Mouse (Mus musculus): Measurements from ENCODE around the gene Ehbp1l1. TPM values are rescaled to one million over a fixed set of nuclear protein-coding genes. Genes with fewer than 3 reads are reported as not detected.

Ehbp1l1 gene
- polyA plus RNA-seq, 1 experiment from 2014 or later, result 38.6 TPM

DNA sequence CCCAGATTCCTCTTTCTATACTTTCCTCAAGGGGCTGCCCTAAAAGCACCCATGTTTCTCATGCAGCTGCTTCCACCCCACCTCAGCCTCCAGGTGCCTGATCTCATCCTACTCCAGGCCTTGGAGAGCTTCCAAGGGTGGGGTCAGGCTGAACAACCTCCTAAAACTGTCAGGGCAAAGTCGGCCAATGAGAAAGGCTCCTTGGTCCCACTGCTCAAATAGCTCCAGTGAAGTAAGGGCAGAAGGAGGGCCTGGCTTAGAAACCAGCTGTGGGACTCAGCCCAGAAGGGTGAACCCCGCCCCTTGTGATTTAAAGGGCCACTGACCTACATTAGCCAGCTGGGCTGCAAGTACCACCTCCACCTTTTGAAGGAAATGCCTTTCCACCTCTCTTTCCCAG is 12.4 kb downstream of the Ehbp1l1 start:
- Histone ChIP-seq H3K4me2 (ENCODE audit: low read length) (peak overlapping the region; percentile 35), H3K4me3 (ENCODE audit: low read depth, low read length) (peak overlapping the region; percentile 2; the same call in 1 of the 2 replicates), H3K36me3 (ENCODE audit: control insufficient read depth, insufficient read depth, low read length) (peaks cover 8% of the 10 kb centered on the region), H3K27me3 (ENCODE audit: control insufficient read depth, insufficient read depth, low read depth, low read length) (no peaks in the 10 kb centered on the region), H3K9me3 (replicated peaks; ENCODE audit: control insufficient read depth, low read length, poor library complexity, severe bottlenecking) (no peaks in the 10 kb centered on the region), H3K9ac (ENCODE audit: low read depth, low read length) (no peak overlapping the region), H3K4me1 (ENCODE audit: control insufficient read depth, insufficient read depth, low read length) (peaks cover 23% of the 10 kb centered on the region), H3K27ac (ENCODE audit: low read length) (no peak overlapping the region)
- 23% methylated on average over 2 of the region's 2 CpGs for WGBS
- ATAC-seq, result no peak

DNA sequence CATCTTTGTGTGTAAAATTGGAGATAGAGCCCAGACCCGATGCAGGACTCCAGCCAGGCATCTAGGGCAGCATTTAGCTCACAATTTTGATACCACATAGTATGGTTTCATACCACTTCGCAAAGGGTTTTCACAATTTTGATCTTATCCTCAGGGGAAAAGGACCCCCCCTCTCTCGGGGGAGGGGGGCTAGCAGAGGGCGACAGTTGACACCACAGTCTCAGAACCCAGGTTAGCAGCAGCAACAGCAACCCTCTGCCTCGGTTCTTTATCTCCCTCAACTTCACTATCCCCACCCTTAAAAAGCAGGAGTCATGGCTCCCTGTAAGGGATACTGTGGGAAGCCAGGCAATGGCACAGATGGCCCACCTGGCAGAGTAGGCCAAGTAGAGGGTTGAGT is 12.9 kb downstream of the Ehbp1l1 start:
- no peak for ATAC-seq
- Histone ChIP-seq H3K36me3 (ENCODE audit: control insufficient read depth, insufficient read depth, low read length) (peaks cover 13% of the 10 kb centered on the region), H3K9me3 (replicated peaks; ENCODE audit: control insufficient read depth, low read length, poor library complexity, severe bottlenecking) (no peaks in the 10 kb centered on the region), H3K4me3 (ENCODE audit: low read depth, low read length) (no peak overlapping the region), H3K27me3 (ENCODE audit: control insufficient read depth, insufficient read depth, low read depth, low read length) (no peaks in the 10 kb centered on the region), H3K4me2 (ENCODE audit: low read length) (peak overlapping the region; percentile 35), H3K27ac (ENCODE audit: low read length) (no peak overlapping the region), H3K4me1 (ENCODE audit: control insufficient read depth, insufficient read depth, low read length) (peaks cover 23% of the 10 kb centered on the region), H3K9ac (ENCODE audit: low read depth, low read length) (no peak overlapping the region)
- 83% methylated on average over 5 of the region's 5 CpGs for WGBS

DNA sequence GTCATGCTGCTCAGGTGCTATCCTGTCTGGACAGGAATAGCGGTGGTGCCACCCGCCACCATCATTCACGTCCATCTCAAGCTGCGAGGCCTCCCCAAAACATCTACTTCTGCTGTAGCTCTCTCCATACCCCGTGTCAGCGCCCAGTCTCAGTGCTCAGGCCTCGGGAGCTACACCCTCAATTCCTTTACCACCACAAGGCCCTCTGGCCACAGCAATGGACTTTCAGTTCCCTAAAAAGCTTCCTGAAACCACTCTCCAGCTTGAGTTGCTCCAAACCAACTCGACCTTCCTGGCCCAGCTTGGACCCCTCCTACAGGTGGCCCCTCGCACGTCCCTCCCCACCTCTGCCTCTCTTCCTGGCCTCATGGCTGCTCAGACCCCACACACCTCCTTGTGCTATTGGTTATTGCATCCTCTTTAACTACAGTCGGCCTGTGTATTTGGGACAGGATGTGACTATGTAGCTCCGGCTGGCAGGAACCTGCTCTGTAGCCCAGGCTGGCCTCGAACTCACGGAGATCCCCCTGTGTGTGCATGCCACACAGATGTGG is 14.1 kb downstream of the Ehbp1l1 start:
- Histone ChIP-seq H3K9ac (ENCODE audit: low read depth, low read length) (no peak overlapping the region), H3K27ac (ENCODE audit: low read length) (no peak overlapping the region), H3K27me3 (ENCODE audit: control insufficient read depth, insufficient read depth, low read depth, low read length) (no peaks in the 10 kb centered on the region), H3K4me1 (ENCODE audit: control insufficient read depth, insufficient read depth, low read length) (peaks cover 19% of the 10 kb centered on the region), H3K4me2 (ENCODE audit: low read length) (no peak overlapping the region), H3K9me3 (replicated peaks; ENCODE audit: control insufficient read depth, low read length, poor library complexity, severe bottlenecking) (no peaks in the 10 kb centered on the region), H3K36me3 (ENCODE audit: control insufficient read depth, insufficient read depth, low read length) (peaks cover 13% of the 10 kb centered on the region), H3K4me3 (ENCODE audit: low read depth, low read length) (no peak overlapping the region)
- 93% methylated on average over 14 of the region's 14 CpGs for WGBS
- no peak for ATAC-seq

DNA sequence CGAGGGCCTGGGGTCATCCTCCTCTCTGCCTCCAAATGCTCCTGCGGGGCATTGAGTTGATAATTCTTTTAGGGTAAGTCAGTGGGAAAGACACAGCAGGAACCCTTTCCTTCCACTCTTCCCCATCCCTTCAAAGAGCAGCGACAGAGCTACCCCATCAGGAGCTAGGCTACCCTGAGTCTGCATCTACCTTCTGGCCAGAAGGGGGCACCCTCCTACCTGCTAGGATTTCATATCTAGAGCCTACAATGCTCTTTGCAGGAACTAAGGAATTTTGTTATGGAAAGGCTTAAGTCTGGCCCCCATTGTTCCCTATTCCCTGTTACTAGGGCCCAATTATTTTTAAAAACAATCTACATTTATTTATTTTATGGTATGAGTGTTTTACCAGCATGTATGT is 14.9 kb downstream of the Ehbp1l1 start:
- Histone ChIP-seq H3K27me3 (ENCODE audit: control insufficient read depth, insufficient read depth, low read depth, low read length) (no peaks in the 10 kb centered on the region), H3K36me3 (ENCODE audit: control insufficient read depth, insufficient read depth, low read length) (peaks cover 15% of the 10 kb centered on the region), H3K9me3 (replicated peaks; ENCODE audit: control insufficient read depth, low read length, poor library complexity, severe bottlenecking) (no peaks in the 10 kb centered on the region), H3K4me2 (ENCODE audit: low read length) (no peak overlapping the region), H3K4me1 (ENCODE audit: control insufficient read depth, insufficient read depth, low read length) (peaks cover 12% of the 10 kb centered on the region; the same call in 1 of the 2 replicates), H3K4me3 (ENCODE audit: low read depth, low read length) (no peak overlapping the region), H3K27ac (ENCODE audit: low read length) (no peak overlapping the region), H3K9ac (ENCODE audit: low read depth, low read length) (no peak overlapping the region)
- no peak for ATAC-seq
- WGBS, result 4% methylated on average over 3 of the region's 3 CpGs

DNA sequence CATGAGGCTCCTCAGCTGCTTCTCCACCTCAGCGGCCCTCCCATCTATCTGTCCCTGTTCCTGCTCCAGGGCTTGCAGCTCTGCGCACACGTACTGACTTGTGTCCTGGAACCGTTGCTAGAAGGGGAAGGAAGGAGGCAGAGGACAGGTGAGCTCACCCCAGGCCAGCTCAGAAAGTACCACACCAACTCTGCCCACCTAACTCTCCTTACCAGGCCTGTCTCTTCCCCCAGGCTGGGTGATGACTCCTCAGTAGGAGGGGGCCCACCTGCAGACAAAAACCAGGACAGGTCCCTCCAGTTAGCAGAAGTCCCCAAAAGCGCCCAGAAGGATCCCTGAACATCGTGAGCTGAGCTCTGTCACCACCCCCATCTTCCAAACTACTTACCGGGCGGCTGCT is 15.5 kb downstream of the Ehbp1l1 start:
- Histone ChIP-seq H3K27ac (ENCODE audit: low read length) (no peak overlapping the region), H3K27me3 (ENCODE audit: control insufficient read depth, insufficient read depth, low read depth, low read length) (no peaks in the 10 kb centered on the region), H3K4me3 (ENCODE audit: low read depth, low read length) (no peak overlapping the region), H3K36me3 (ENCODE audit: control insufficient read depth, insufficient read depth, low read length) (peaks cover 15% of the 10 kb centered on the region), H3K4me2 (ENCODE audit: low read length) (no peak overlapping the region), H3K9me3 (replicated peaks; ENCODE audit: control insufficient read depth, low read length, poor library complexity, severe bottlenecking) (no peaks in the 10 kb centered on the region), H3K9ac (ENCODE audit: low read depth, low read length) (no peak overlapping the region), H3K4me1 (ENCODE audit: control insufficient read depth, insufficient read depth, low read length) (peaks cover 10% of the 10 kb centered on the region; the same call in 1 of the 2 replicates)
- 78% methylated on average over 8 of the region's 8 CpGs for WGBS
- ATAC-seq, result no peak

DNA sequence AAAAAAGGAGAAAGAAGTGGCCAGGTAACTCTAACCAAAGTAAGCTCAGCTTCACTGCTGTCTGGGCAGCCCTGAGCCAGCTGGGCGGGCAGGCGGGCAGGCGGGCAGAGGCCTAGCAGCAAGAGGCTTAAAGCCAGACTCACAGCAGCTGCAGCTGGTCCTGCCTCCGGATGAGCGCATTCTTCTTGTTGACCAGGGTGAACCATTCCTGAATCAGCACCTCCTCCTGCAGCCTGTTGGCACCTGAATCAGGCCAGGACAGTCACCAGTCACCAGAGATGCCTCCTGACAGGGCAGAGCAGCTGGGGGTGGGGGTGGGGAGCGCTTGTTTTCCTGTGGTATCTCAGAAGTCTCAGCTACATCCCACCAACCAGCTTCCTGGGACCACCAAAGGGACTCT is 16.0 kb downstream of the Ehbp1l1 start:
- Histone ChIP-seq H3K4me3 (ENCODE audit: low read depth, low read length) (no peak overlapping the region), H3K9me3 (replicated peaks; ENCODE audit: control insufficient read depth, low read length, poor library complexity, severe bottlenecking) (no peaks in the 10 kb centered on the region), H3K4me1 (ENCODE audit: control insufficient read depth, insufficient read depth, low read length) (peaks cover 7% of the 10 kb centered on the region; the same call in 1 of the 2 replicates), H3K36me3 (ENCODE audit: control insufficient read depth, insufficient read depth, low read length) (peaks cover 15% of the 10 kb centered on the region), H3K9ac (ENCODE audit: low read depth, low read length) (no peak overlapping the region), H3K27ac (ENCODE audit: low read length) (no peak overlapping the region), H3K4me2 (ENCODE audit: low read length) (no peak overlapping the region), H3K27me3 (ENCODE audit: control insufficient read depth, insufficient read depth, low read depth, low read length) (no peaks in the 10 kb centered on the region)
- 98% methylated on average over 6 of the region's 6 CpGs for WGBS
- no peak for ATAC-seq

DNA sequence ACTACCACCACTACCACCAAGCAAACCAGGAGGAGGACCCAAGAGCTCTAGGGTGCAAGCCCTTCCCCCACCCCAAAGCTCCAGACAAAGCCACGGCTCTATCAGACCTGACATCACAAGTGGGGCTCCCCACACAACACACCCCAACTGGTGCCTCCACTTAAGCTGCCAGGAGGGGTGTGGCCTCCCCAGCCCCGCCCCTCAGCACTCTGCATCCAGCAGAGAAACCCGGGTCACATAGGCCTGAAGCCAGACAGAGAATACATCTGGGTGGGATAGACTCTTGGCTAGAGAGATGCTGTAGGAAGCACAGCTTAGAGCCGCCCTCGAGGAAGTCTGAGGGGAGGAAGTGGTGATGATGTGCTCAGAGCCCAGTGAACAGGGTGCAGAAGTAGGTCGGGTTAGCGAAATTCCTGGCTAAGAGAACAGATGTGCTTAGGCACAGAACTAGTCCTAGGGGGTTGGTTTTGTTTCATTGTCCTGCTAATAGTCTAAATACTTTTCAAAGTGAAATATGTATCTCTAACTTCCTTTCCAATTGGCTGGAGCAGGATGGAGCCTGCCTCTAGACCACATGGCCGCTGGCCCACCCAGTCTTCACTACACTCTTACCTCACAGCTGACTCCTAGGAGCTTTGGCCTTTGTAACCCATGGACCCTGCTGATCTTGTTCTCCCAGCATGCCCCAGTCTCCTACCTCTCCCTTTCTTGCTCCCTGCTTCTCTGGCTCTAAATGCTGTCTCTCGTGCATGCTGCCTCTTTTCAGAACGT is 21.1 kb downstream of the Ehbp1l1 start:
- 41% methylated on average over 10 of the region's 10 CpGs for WGBS
- H3K4me3 ChIP-seq (ENCODE audit: low read depth, low read length), result no peak overlapping the region
- ATAC-seq, result no peak
- H3K36me3 ChIP-seq (ENCODE audit: control insufficient read depth, insufficient read depth, low read length), result peaks cover 24% of the 10 kb centered on the region
- no peaks in the 10 kb centered on the region for H3K27me3 ChIP-seq (ENCODE audit: control insufficient read depth, insufficient read depth, low read depth, low read length)
- H3K9ac ChIP-seq (ENCODE audit: low read depth, low read length), result no peak overlapping the region
- no peaks in the 10 kb centered on the region for H3K9me3 ChIP-seq (replicated peaks; ENCODE audit: control insufficient read depth, low read length, poor library complexity, severe bottlenecking)
- H3K4me2 ChIP-seq (ENCODE audit: low read length), result no peak overlapping the region
- no peaks in the 10 kb centered on the region for H3K4me1 ChIP-seq (ENCODE audit: control insufficient read depth, insufficient read depth, low read length)
- no peak overlapping the region for H3K27ac ChIP-seq (ENCODE audit: low read length)

DNA sequence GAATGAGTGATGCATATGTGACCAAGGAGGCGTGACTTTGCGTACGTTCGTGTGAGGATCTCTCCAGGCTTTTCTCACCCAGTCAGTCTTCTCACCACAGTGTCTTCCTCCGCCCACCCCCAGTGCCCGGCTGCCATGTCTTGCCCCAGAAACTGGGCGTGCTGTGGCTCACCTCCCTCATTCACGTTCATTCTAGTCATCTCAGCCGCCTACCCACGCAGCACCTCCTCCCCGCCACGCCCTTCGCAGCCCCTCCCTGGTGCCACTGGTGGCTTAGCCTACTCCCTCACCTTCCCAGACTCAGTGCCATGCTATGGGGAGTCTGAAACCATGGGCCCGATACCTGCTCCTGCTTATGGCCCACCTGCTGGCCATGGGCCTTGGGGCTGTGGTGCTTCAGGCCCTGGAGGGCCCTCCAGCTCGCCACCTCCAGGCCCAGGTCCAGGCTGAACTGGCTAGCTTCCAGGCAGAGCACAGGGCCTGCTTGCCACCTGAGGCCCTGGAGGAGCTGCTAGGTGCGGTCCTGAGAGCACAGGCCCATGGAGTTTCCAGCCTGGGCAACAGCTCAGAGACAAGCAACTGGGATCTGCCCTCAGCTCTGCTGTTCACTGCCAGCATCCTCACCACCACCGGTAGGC is 21.8 kb downstream of the Ehbp1l1 start, which contains the start of gene Kcnk7:
Gene Kcnk7 (plus strand): TSS at position 205 of the 638 bp plus-strand sequence.
- WGBS, result 81% methylated on average over 17 of the region's 17 CpGs
- Histone ChIP-seq H3K9me3 (replicated peaks; ENCODE audit: control insufficient read depth, low read length, poor library complexity, severe bottlenecking) (no peaks in the 10 kb centered on the region), H3K9ac (ENCODE audit: low read depth, low read length) (no peak within 1 kb of the TSS), H3K4me1 (ENCODE audit: control insufficient read depth, insufficient read depth, low read length) (no peaks in the 10 kb centered on the region), H3K27ac (ENCODE audit: low read length) (no peak within 1 kb of the TSS), H3K36me3 (ENCODE audit: control insufficient read depth, insufficient read depth, low read length) (peaks cover 23% of the 10 kb centered on the region), H3K4me2 (ENCODE audit: low read length) (no peak within 1 kb of the TSS), H3K27me3 (ENCODE audit: control insufficient read depth, insufficient read depth, low read depth, low read length) (no peaks in the 10 kb centered on the region), H3K4me3 (ENCODE audit: low read depth, low read length) (no peak within 1 kb of the TSS)
- no peak for ATAC-seq
